Mouse (Mus musculus): ENCODE results near the gene Pik3cd.

GRCm38 (mm10) chr4:149665016-149665691 lies 37.2 kb downstream of the Pik3cd start:
- TF ChIP-seq CTCF (IDR thresholded peaks at IDR 0.05; ENCODE audit: borderline replicate concordance, control insufficient read depth, extremely low read depth, insufficient read depth, low read length, poor library complexity) (no peak), POLR2A (IDR thresholded peaks at IDR 0.05; ENCODE audit: control insufficient read depth, extremely low read depth, insufficient read depth, low read length, poor library complexity) (no peak)

Measured in thymus, adult 2 months (tissue).